Mouse (Mus musculus) ES-Bruce4 (cell line): ENCODE data around the gene Plpp7. TPM values are rescaled to one million over a fixed set of nuclear protein-coding genes. Genes with fewer than 3 reads are reported as not detected.

ENCODE experiments used
- H3K27ac ChIP-seq: 2 replicates; pipeline ENCODE4 v1.5.1; 2012; ENCODE audit warnings: low read length, inconsistent platforms; ENCODE audit not compliant: insufficient read depth
- H3K27me3 ChIP-seq: 2 replicates; pipeline ENCODE4 v1.6.1; 2012; ENCODE audit warnings: mild to moderate bottlenecking, low read length, inconsistent platforms; ENCODE audit not compliant: control insufficient read depth, poor library complexity, insufficient read depth, severe bottlenecking
- H3K36me3 ChIP-seq: 2 replicates; pipeline ENCODE4 v1.6.1; 2012; ENCODE audit warnings: inconsistent platforms, mild to moderate bottlenecking, low read length, moderate library complexity; ENCODE audit not compliant: control insufficient read depth, poor library complexity, insufficient read depth, severe bottlenecking
- H3K4me1 ChIP-seq: one replicate; pipeline ENCODE4 v1.8.1; 2011; ENCODE audit warnings: low read length; ENCODE audit not compliant: control insufficient read depth, insufficient read depth
- H3K4me3 ChIP-seq: 2 replicates; pipeline ENCODE4 v1.5.1; 2011; ENCODE audit warnings: low read depth, mild to moderate bottlenecking, low read length
- H3K9ac ChIP-seq: 2 replicates; pipeline ENCODE4 v1.6.1; 2012; ENCODE audit warnings: low read depth, mild to moderate bottlenecking, inconsistent platforms; ENCODE audit not compliant: poor library complexity, severe bottlenecking
- H3K9me3 ChIP-seq: replicated peaks from 2 replicates; pipeline ENCODE4 v1.6.1; 2012; ENCODE audit warnings: mild to moderate bottlenecking, low read length, inconsistent platforms; ENCODE audit not compliant: control insufficient read depth, poor library complexity, insufficient read depth, severe bottlenecking
- CTCF ChIP-seq: IDR thresholded peaks from one replicate; pipeline ENCODE4 v1.8.1; 2011; ENCODE audit warnings: low read depth, low read length
- EP300 ChIP-seq: IDR thresholded peaks from 2 replicates; pipeline ENCODE4 v1.6.1; 2011; ENCODE audit warnings: low read depth, low read length; ENCODE audit not compliant: insufficient read depth
- POLR2A ChIP-seq: IDR thresholded peaks from one replicate; pipeline ENCODE4 v1.8.1; 2011; ENCODE audit warnings: low read length; ENCODE audit not compliant: insufficient read depth
- polyA plus RNA-seq: library from polyadenylated mRNA; stranded (reverse); fragments of >200 nt; gene quantifications from 2 replicates; pipeline ENCODE4 v1.2.4, GENCODE M21; 2011; ENCODE audit warnings: low read depth; ENCODE audit not compliant: missing spikeins, insufficient read depth, insufficient read length

The Plpp7 gene
- polyA plus RNA-seq, 1 experiment = 1.2 TPM

GRCm38 (mm10) chr2:32056524-32056923 lies 38.8 kb upstream of the Plpp7 start:
- Histone ChIP-seq H3K4me3 (no peak overlapping the region), H3K9me3 (no peaks in the 10 kb centered on the region), H3K9ac (no peak overlapping the region), H3K27me3 (no peaks in the 10 kb centered on the region), H3K27ac (no peak overlapping the region), H3K36me3 (peaks cover 7% of the 10 kb centered on the region), H3K4me1 (no peaks in the 10 kb centered on the region)
- TF ChIP-seq EP300 = no peak
- no peak for TF ChIP-seq CTCF
- no peak for TF ChIP-seq POLR2A

DNA sequence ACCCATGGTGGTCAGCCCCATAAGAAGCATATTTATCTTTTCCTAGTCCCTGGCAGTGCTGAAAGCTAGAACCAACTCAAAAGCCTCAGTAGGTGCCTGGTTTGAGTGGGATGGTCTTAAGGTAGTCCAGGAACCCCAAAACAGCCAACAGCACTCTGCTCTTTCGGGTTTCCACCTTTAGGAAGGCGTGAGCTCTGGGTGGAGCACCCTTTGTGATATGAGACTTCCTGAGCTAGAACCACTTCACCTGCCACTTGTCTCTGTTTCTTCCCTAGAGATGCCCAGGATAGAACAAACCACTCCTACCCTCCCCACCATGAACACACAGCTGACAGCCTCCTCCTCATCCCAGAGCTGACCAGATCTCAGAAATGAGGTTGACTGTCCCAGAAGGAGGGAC lies 38.0 kb upstream of the Plpp7 start:
- Histone ChIP-seq H3K9me3 (no peaks in the 10 kb centered on the region), H3K9ac (no peak overlapping the region), H3K27ac (no peak overlapping the region), H3K4me3 (no peak overlapping the region), H3K4me1 (no peaks in the 10 kb centered on the region), H3K36me3 (peaks cover 3% of the 10 kb centered on the region), H3K27me3 (no peaks in the 10 kb centered on the region)
- TF ChIP-seq CTCF (no peak), EP300 (no peak), POLR2A (no peak)

DNA sequence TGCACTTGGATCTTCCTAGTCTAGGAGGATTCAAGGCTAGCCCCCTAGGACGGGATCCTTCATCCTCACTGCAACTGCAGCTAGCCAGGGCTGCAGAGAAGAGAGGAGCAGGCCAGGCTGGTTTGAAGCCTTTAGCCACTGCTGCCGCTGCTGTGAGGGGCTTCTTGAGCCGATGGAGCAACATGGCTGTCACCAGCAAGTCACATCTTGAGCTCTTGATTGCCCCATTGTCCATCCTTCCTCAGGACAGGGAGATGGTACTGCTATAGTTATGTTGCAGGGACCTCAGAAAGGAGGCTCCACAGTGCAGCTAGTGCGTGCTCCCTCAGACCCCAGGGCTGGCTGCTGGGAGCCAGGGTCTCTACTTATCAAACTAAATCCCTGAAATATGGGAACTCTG lies 37.5 kb upstream of the Plpp7 start:
- H3K4me3 ChIP-seq = no peak overlapping the region
- H3K36me3 ChIP-seq = no peaks in the 10 kb centered on the region
- H3K9ac ChIP-seq = no peak overlapping the region
- H3K27ac ChIP-seq = no peak overlapping the region
- H3K27me3 ChIP-seq = no peaks in the 10 kb centered on the region
- H3K9me3 ChIP-seq = no peaks in the 10 kb centered on the region
- TF ChIP-seq EP300 (no peak), CTCF (no peak), POLR2A (no peak)
- no peaks in the 10 kb centered on the region for H3K4me1 ChIP-seq

DNA sequence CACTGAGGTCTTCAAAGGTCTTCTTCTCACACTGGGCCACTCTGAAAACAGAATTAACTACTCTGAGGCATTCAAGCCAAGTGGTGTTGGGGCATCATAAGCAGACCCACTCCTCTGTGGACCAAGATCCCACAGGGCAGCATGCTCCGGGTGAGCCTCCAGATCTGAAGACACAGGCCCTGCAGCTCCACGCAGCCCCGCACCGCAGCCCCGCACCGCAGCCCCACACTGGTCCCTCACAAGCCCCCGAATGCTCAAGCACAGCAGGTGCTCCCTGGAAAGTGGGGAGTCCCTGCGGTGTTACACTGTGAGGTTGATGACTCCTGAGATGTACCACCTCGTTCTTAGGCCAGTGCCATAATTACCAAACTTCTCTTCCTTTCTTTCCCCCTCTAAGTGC lies 37.1 kb upstream of the Plpp7 start:
- no peaks in the 10 kb centered on the region for H3K4me1 ChIP-seq
- no peak overlapping the region for H3K9ac ChIP-seq
- no peaks in the 10 kb centered on the region for H3K9me3 ChIP-seq
- TF ChIP-seq EP300 (no peak), POLR2A (no peak), CTCF (no peak)
- no peak overlapping the region for H3K27ac ChIP-seq
- no peaks in the 10 kb centered on the region for H3K36me3 ChIP-seq
- H3K27me3 ChIP-seq = no peaks in the 10 kb centered on the region
- no peak overlapping the region for H3K4me3 ChIP-seq

- Histone ChIP-seq H3K9ac (no peak overlapping the region), H3K4me3 (no peak overlapping the region), H3K9me3 (no peaks in the 10 kb centered on the region), H3K36me3 (no peaks in the 10 kb centered on the region), H3K27ac (no peak overlapping the region), H3K4me1 (no peaks in the 10 kb centered on the region), H3K27me3 (no peaks in the 10 kb centered on the region)
- TF ChIP-seq CTCF (no peak), EP300 (no peak), POLR2A (no peak)
Measured at GRCm38 (mm10) chr2:32058716-32059115, 36.6 kb upstream of the Plpp7 start.

- no peaks in the 10 kb centered on the region for H3K36me3 ChIP-seq
- H3K4me3 ChIP-seq = no peak overlapping the region
- no peak overlapping the region for H3K27ac ChIP-seq
- no peaks in the 10 kb centered on the region for H3K4me1 ChIP-seq
- TF ChIP-seq POLR2A = no peak
- no peak for TF ChIP-seq CTCF
- no peak for TF ChIP-seq EP300
- no peaks in the 10 kb centered on the region for H3K27me3 ChIP-seq
- H3K9ac ChIP-seq = no peak overlapping the region
- no peaks in the 10 kb centered on the region for H3K9me3 ChIP-seq
Measured at GRCm38 (mm10) chr2:32059613-32060012, 35.7 kb upstream of the Plpp7 start.
